Mouse (Mus musculus): ENCODE data around the gene 9130409I23Rik. TPM values are rescaled to one million over a fixed set of nuclear protein-coding genes. Genes with fewer than 3 reads are reported as not detected.
"Not testable (repeated sequence)": the region's sequence is repeated elsewhere in the genome, so short reads cannot be mapped to it uniquely, and the experiment has no call there.

The 9130409I23Rik gene
- total RNA-seq, 2 experiments from 2014 or later = not detected

- DNase-seq = peak; percentile 77
- peak overlapping the region; percentile 76 for H3K4me3 ChIP-seq
- no peak for TF ChIP-seq CTCF (IDR thresholded peaks at IDR 0.05)
- intact Hi-C loops (cut with DNase I) = no loop called here
- H3K27ac ChIP-seq = peak overlapping the region; percentile 93
Observed at GRCm38 (mm10) chr1:181015558-181015957, 35.5 kb upstream of the 9130409I23Rik start.

GRCm38 (mm10) chr1:181016045-181016444 is 35.0 kb upstream of the 9130409I23Rik start:
- no peak for TF ChIP-seq CTCF (IDR thresholded peaks at IDR 0.05)
- intact Hi-C loops (cut with DNase I) = no loop called here
- peak overlapping the region; percentile 76 for H3K4me3 ChIP-seq
- peak overlapping the region; percentile 93 for H3K27ac ChIP-seq
- no peak for DNase-seq

GRCm38 (mm10) chr1:181016532-181017131 is 34.4 kb upstream of the 9130409I23Rik start:
- peak; percentile 86 for DNase-seq
- TF ChIP-seq CTCF (IDR thresholded peaks at IDR 0.05) = no peak
- intact Hi-C loops (cut with DNase I) = no loop called here
- peak overlapping the region; percentile 93 for H3K27ac ChIP-seq
- peak overlapping the region; percentile 76 for H3K4me3 ChIP-seq

- H3K4me3 ChIP-seq = peak overlapping the region; percentile 76
- peak; percentile 85 for DNase-seq
- TF ChIP-seq CTCF (IDR thresholded peaks at IDR 0.05) = no peak
- intact Hi-C loops (cut with DNase I) = no loop called here
- peak overlapping the region; percentile 93 for H3K27ac ChIP-seq
Observed at GRCm38 (mm10) chr1:181017212-181017711, 33.8 kb upstream of the 9130409I23Rik start.

- H3K27ac ChIP-seq = no peak overlapping the region
- no peak overlapping the region for H3K4me3 ChIP-seq
- DNase-seq = no peak
- no peak for TF ChIP-seq CTCF (IDR thresholded peaks at IDR 0.05)
- intact Hi-C loops (cut with DNase I) = no loop called here
Observed at GRCm38 (mm10) chr1:181017890-181018420, 33.1 kb upstream of the 9130409I23Rik start.

- no peak for TF ChIP-seq CTCF (IDR thresholded peaks at IDR 0.05)
- intact Hi-C loops (cut with DNase I) = no loop called here
- H3K27ac ChIP-seq = no peak within 1 kb of the TSS
- H3K4me3 ChIP-seq = no peak within 1 kb of the TSS
- DNase-seq = no peak
Observed at GRCm38 (mm10) chr1:181020756-181021487, 30.1 kb upstream of the 9130409I23Rik start, which contains the start of gene Ephx1. TSS of gene Ephx1 (minus strand) at chr1:181020904.

GRCm38 (mm10) chr1:181021488-181021865 is 29.6 kb upstream of the 9130409I23Rik start:
- Histone ChIP-seq H3K4me3 (no peak overlapping the region), H3K27ac (no peak overlapping the region)
- intact Hi-C loops (cut with DNase I) = no loop called here
- no peak for DNase-seq
- TF ChIP-seq CTCF (IDR thresholded peaks at IDR 0.05) = no peak

- intact Hi-C loops (cut with DNase I) = no loop called here
- Histone ChIP-seq H3K4me3 (no peak overlapping the region), H3K27ac (no peak overlapping the region)
- peak; percentile 74 for TF ChIP-seq CTCF (IDR thresholded peaks at IDR 0.05)
- DNase-seq = peak; percentile 61
Observed at GRCm38 (mm10) chr1:181022265-181022664, 28.8 kb upstream of the 9130409I23Rik start.

- H3K4me3 ChIP-seq, DNase-seq, H3K27ac ChIP-seq: not testable (repeated sequence)
- intact Hi-C loops (cut with DNase I) = loop anchor here (10.0 kb wide), 1 partner anchor 130 kb away; the partner anchor contains the start of gene Pycr2
Observed at GRCm38 (mm10) chr1:181035015-181035778, 15.8 kb upstream of the 9130409I23Rik start.

GRCm38 (mm10) chr1:181037623-181038022 is 13.4 kb upstream of the 9130409I23Rik start:
- Histone ChIP-seq H3K27ac (no peak overlapping the region), H3K4me3 (no peak overlapping the region)
- intact Hi-C loops (cut with DNase I) = loop anchor here (10.0 kb wide), 1 partner anchor 133 kb away; the partner anchor contains the start of gene Pycr2
- TF ChIP-seq CTCF (IDR thresholded peaks at IDR 0.05) = no peak
- DNase-seq = no peak

- peak; percentile 80 for TF ChIP-seq CTCF (IDR thresholded peaks at IDR 0.05)
- Histone ChIP-seq H3K4me3 (no peak overlapping the region), H3K27ac (no peak overlapping the region)
- DNase-seq = no peak
- intact Hi-C loops (cut with DNase I) = loop anchor here (1.0 to 10.0 kb wide), 2 partner anchors 47 to 135 kb away; partner anchors contain the start of gene Pycr2
Observed at GRCm38 (mm10) chr1:181039652-181040051, 11.4 kb upstream of the 9130409I23Rik start.

GRCm38 (mm10) chr1:181047520-181047919 is 3.5 kb upstream of the 9130409I23Rik start:
- Histone ChIP-seq H3K27ac (no peak overlapping the region), H3K4me3 (no peak overlapping the region)
- intact Hi-C loops (cut with DNase I) = no loop called here
- DNase-seq = no peak
- TF ChIP-seq CTCF (IDR thresholded peaks at IDR 0.05) = no peak

All from gastrocnemius, adult 2 months (tissue).